Mouse (Mus musculus) forebrain, embryonic 11.5 days (tissue): ENCODE data around the gene Baat. TPM values are rescaled to one million over a fixed set of nuclear protein-coding genes. Genes with fewer than 3 reads are reported as not detected.

Experiments
- ATAC-seq: fragments of 200-750 bp; cut with Nextera tagmentation; replicated peaks from 2 replicates; pipeline ENCODE4 v1.8.0; 2017; ENCODE audit warnings: moderate TSS enrichment; ENCODE audit not compliant: low FRiP score
- DNase-seq: peaks from one replicate; pipeline ENCODE4 v3.0.0-alpha.2; 2017; ENCODE audit warnings: low spot score
- H3K27ac ChIP-seq: fragments of 300-500 bp; sonication (generic); 2 replicates; pipeline ENCODE4 v1.5.1; 2014; ENCODE audit warnings: low read depth, low read length
- H3K27me3 ChIP-seq: fragments of 300-500 bp; sonication (generic); 2 replicates; pipeline ENCODE4 v1.6.1; 2014; ENCODE audit warnings: mild to moderate bottlenecking, low read length, mixed read lengths; ENCODE audit not compliant: control insufficient read depth, insufficient read depth
- H3K36me3 ChIP-seq: fragments of 300-500 bp; sonication (generic); 2 replicates; pipeline ENCODE4 v1.6.1; 2014; ENCODE audit warnings: mild to moderate bottlenecking, low read length, moderate library complexity, mixed read lengths; ENCODE audit not compliant: control insufficient read depth, insufficient read depth
- H3K4me1 ChIP-seq: fragments of 300-500 bp; sonication (generic); replicated peaks from 2 replicates; pipeline ENCODE4 v1.6.1; 2014; ENCODE audit warnings: low read length, mixed read lengths; ENCODE audit not compliant: control insufficient read depth, insufficient read depth
- H3K4me2 ChIP-seq: fragments of 300-500 bp; sonication (generic); 2 replicates; pipeline ENCODE4 v1.6.1; 2014; ENCODE audit warnings: low read depth, mild to moderate bottlenecking, low read length, moderate library complexity, mixed read lengths; ENCODE audit not compliant: severe bottlenecking
- H3K4me3 ChIP-seq: fragments of 300-500 bp; sonication (generic); 2 replicates; pipeline ENCODE4 v1.5.1; 2014; ENCODE audit warnings: low read depth, low read length
- H3K9ac ChIP-seq: fragments of 300-500 bp; sonication (generic); 2 replicates; pipeline ENCODE4 v1.6.1; 2014; ENCODE audit warnings: low read length
- H3K9me3 ChIP-seq: fragments of 300-500 bp; sonication (generic); 2 replicates; pipeline ENCODE4 v1.6.1; 2016; ENCODE audit warnings: low read length, mixed read lengths; ENCODE audit not compliant: control insufficient read depth
- WGBS: fragments of 180-500 bp; shearing (Covaris S2); extraction: QIAGEN DNeasy Blood & Tissue Kit; methylation state at CpG from one replicate; pipeline ENCODE4 v1.1.7; 2014; 5-methylcytosine and 5-hydroxymethylcytosine counted together
- polyA plus RNA-seq: library from polyadenylated mRNA; unstranded; fragments of >200 nt; fragmentation: Nextera tagmentation; extraction: Ambion mirVana; gene quantifications from 2 replicates; pipeline ENCODE4 v1.2.1, GENCODE M21; 2014

Baat gene
- polyA plus RNA-seq, 1 experiment from 2014 or later = 0.35 TPM

- no peak overlapping the region for H3K27ac ChIP-seq
- DNase-seq (no peak), ATAC-seq (no peak)
- no peak overlapping the region for H3K4me3 ChIP-seq
- no peaks in the 10 kb centered on the region; the same call in 1 of the 2 replicates for H3K9me3 ChIP-seq
- H3K27me3 ChIP-seq = no peaks in the 10 kb centered on the region
- no peak overlapping the region for H3K9ac ChIP-seq
- no peaks in the 10 kb centered on the region for H3K36me3 ChIP-seq
- 90% methylated on average over 4 of the region's 4 CpGs for WGBS
- H3K4me2 ChIP-seq = no peak overlapping the region
- no peaks in the 10 kb centered on the region for H3K4me1 ChIP-seq
Observed at GRCm38 (mm10) chr4:49535675-49536294, 29.4 kb upstream of the Baat start.

- H3K27me3 ChIP-seq = no peaks in the 10 kb centered on the region
- ATAC-seq (no peak), DNase-seq (no peak)
- H3K9me3 ChIP-seq = no peaks in the 10 kb centered on the region; the same call in 1 of the 2 replicates
- no peaks in the 10 kb centered on the region for H3K4me1 ChIP-seq
- peaks cover 5% of the 10 kb centered on the region for H3K36me3 ChIP-seq
- H3K27ac ChIP-seq = no peak overlapping the region
- H3K4me2 ChIP-seq = no peak overlapping the region
- 92% methylated on average over 3 of the region's 3 CpGs for WGBS
- no peak overlapping the region for H3K4me3 ChIP-seq
- H3K9ac ChIP-seq = no peak overlapping the region
Observed at GRCm38 (mm10) chr4:49535036-49535435, 28.7 kb upstream of the Baat start.

- no peak overlapping the region for H3K4me3 ChIP-seq
Observed at GRCm38 (mm10) chr4:49522576-49522975, 16.2 kb upstream of the Baat start.

DNA sequence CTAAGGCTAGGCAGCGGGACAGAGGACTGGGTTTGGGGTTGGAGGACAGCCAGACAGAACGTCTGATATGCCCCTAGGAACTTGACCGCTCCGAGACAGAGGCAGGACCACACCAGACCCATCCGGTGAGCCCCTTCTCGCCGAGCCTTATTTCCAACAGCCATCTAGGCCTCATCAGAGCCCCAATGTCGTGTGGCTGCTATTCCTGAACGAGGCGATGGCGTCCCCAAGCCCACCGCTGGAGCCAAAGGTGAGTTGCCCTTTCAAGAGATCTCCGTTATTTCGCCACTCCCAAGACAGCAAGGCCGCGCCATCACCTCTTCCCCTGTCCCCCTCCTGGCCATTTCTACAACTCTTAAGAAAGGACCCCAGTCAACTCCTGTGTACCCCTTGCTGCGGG lies 15.0 kb upstream of the Baat start:
- 0% methylated on average over 17 of the region's 17 CpGs for WGBS
- DNase-seq = no peak
- H3K36me3 ChIP-seq = no peaks in the 10 kb centered on the region; the same call in 1 of the 2 replicates
- H3K4me2 ChIP-seq = peak overlapping the region; percentile 64
- peak; percentile 28 for ATAC-seq
- H3K9ac ChIP-seq = peak overlapping the region; percentile 72
- H3K9me3 ChIP-seq = no peaks in the 10 kb centered on the region
- peaks cover 3% of the 10 kb centered on the region; the same call in 1 of the 2 replicates for H3K4me1 ChIP-seq
- peak overlapping the region; percentile 70 for H3K4me3 ChIP-seq
- H3K27me3 ChIP-seq = no peaks in the 10 kb centered on the region
- H3K27ac ChIP-seq = no peak overlapping the region

More at GRCm38 (mm10) chr4:49522576-49522975, 16.2 kb upstream of the Baat start:
- H3K9ac ChIP-seq = no peak overlapping the region
- DNase-seq = no peak
- no peaks in the 10 kb centered on the region for H3K9me3 ChIP-seq
- H3K27ac ChIP-seq = no peak overlapping the region
- peaks cover 3% of the 10 kb centered on the region; the same call in 1 of the 2 replicates for H3K4me1 ChIP-seq
- H3K36me3 ChIP-seq = no peaks in the 10 kb centered on the region; the same call in 1 of the 2 replicates
- 90% methylated on average over 9 of the region's 9 CpGs for WGBS
- ATAC-seq = no peak
- H3K27me3 ChIP-seq = no peaks in the 10 kb centered on the region
- no peak overlapping the region for H3K4me2 ChIP-seq

DNA sequence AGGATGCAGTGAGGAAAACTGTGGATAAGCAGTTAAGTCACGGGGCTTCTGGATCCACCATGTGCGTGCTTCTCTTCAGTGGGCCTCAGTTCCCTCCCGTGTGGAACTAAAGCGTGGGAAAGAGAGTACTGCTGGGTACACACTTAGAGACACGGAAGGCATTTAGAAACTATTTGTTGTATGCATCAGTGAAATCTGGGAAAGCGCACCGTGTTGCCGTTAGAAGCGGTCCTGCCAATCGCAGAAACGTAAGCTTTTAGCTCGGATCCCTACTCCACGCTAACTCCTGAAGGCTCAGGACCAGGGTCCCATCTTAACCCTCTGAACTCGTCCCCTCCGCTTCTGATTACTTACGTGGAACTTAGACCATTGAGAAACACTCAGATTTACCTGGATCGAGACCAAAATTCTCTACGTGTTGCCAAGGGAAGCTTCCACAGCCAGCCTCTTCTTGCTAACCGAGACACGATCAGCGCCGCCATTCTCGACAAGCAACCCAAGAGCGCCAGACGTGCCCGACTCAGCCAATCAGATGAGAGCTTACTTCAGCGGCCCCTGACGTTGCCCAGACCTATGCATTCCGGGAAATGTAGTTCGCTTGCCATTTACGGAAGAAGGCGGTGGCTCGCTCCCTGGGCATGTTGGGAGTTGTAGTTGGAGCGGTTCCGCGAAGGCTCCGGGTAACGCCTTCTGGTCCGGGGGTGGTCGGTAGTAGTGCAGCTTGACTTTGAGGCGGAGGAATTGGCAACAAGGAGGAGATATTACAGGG lies 14.4 kb upstream of the Baat start, which contains the start of the genes Mrpl50 and Zfp189:
Gene Mrpl50 (minus strand): TSS at position 522 of the 769 bp plus-strand sequence.
Gene Zfp189 (plus strand): TSS at position 605 of the 769 bp plus-strand sequence.
- Histone ChIP-seq H3K9ac (peak within 1 kb of the TSS; percentile 74), H3K4me1 (peaks cover 3% of the 10 kb centered on the region; the same call in 1 of the 2 replicates), H3K9me3 (no peaks in the 10 kb centered on the region), H3K4me3 (peak within 1 kb of the TSS; percentile 70), H3K36me3 (no peaks in the 10 kb centered on the region; the same call in 1 of the 2 replicates), H3K27ac (no peak within 1 kb of the TSS), H3K4me2 (peak within 1 kb of the TSS; percentile 64), H3K27me3 (no peaks in the 10 kb centered on the region)
- ATAC-seq (peak; percentile 99), DNase-seq (peak; percentile 94)
- under 1% methylated on average over 41 of the region's 41 CpGs for WGBS

GRCm38 (mm10) chr4:49519476-49519875 lies 13.1 kb upstream of the Baat start:
- WGBS = 83% methylated on average over 5 of the region's 5 CpGs
- H3K27me3 ChIP-seq = no peaks in the 10 kb centered on the region
- no peaks in the 10 kb centered on the region for H3K9me3 ChIP-seq
- no peaks in the 10 kb centered on the region; the same call in 1 of the 2 replicates for H3K36me3 ChIP-seq
- no peak overlapping the region for H3K4me2 ChIP-seq
- DNase-seq (no peak), ATAC-seq (no peak)
- no peak overlapping the region for H3K9ac ChIP-seq
- peaks cover 3% of the 10 kb centered on the region; the same call in 1 of the 2 replicates for H3K4me1 ChIP-seq
- no peak overlapping the region for H3K27ac ChIP-seq
- no peak overlapping the region for H3K4me3 ChIP-seq

DNA sequence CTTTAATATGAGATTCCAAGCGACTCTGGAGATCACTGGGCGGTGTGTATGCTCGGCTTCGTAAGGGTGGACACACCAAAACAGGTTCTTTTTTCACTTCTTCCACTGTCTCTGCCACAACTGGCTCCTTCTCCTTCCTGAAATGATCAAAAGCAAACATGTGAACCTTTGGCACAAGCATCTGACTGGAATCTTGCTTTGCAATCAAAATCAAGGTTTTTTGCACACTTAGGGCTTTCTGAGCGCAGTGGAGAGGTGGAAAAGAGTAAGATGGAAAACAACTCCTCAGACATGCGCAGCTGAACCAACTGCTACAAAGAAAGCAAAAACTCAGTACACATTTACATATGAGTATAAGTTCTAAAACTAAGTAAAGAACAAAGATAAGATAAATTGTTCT lies 8.1 kb upstream of the Baat start:
- H3K27ac ChIP-seq = no peak overlapping the region
- no peak overlapping the region for H3K9ac ChIP-seq
- H3K4me1 ChIP-seq = no peaks in the 10 kb centered on the region
- no peaks in the 10 kb centered on the region; the same call in 1 of the 2 replicates for H3K36me3 ChIP-seq
- DNase-seq = no peak
- H3K27me3 ChIP-seq = no peaks in the 10 kb centered on the region
- H3K9me3 ChIP-seq = no peaks in the 10 kb centered on the region
- no peak for ATAC-seq
- no peak overlapping the region for H3K4me3 ChIP-seq
- 97% methylated on average over 6 of the region's 6 CpGs for WGBS
- H3K4me2 ChIP-seq = no peak overlapping the region

DNA sequence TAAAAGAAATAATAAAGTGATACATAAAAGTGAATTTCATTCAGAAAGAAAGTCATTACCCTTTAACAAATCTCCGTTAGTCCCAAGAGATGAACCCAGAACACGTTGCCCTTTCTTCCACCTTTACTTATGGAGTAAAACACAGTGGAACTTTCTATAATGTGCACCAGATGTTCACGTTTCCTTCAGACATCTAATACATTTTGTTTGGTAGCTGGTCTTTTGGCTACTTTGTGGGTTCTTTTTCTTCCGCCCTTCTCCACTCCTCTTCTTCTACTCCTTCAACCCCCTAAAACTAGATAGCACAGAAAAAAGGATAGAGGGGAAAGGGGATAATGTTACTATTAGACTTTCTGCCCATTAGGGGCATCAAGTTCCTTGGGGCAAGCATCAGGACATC lies 6.3 kb upstream of the Baat start:
- no peak for DNase-seq
- no peak for ATAC-seq
- WGBS = 86% methylated on average over 4 of the region's 4 CpGs
- Histone ChIP-seq H3K4me2 (no peak overlapping the region), H3K36me3 (no peaks in the 10 kb centered on the region; the same call in 1 of the 2 replicates), H3K27me3 (no peaks in the 10 kb centered on the region), H3K9me3 (no peaks in the 10 kb centered on the region), H3K9ac (no peak overlapping the region), H3K4me1 (no peaks in the 10 kb centered on the region), H3K27ac (no peak overlapping the region), H3K4me3 (no peak overlapping the region)
